Mouse (Mus musculus) c-Kit-positive CD71-positive TER-119-negative erythroid progenitor cells, embryonic 14.5 days (primary cell): ENCODE results near the gene Gm26661.

Source experiments
- DNase-seq: peaks from one replicate; pipeline ENCODE4 v3.0.0-alpha.2; 2013; ENCODE audit warnings: low read depth

The Gm26661 gene

GRCm38 (mm10) chr14:7791532-7792159 is at the start of gene Gm26661:
Gene Gm26661 (plus strand): TSS chr14:7791587.
- DNase-seq, result no peak

GRCm38 (mm10) chr14:7748944-7749763 is 42.2 kb upstream of the Gm26661 start:
- DNase-seq, result peak; percentile 28

GRCm38 (mm10) chr14:7749764-7750089 is 41.7 kb upstream of the Gm26661 start:
- DNase-seq, result no peak

GRCm38 (mm10) chr14:7765569-7766314 is 25.6 kb upstream of the Gm26661 start:
- peak; percentile 73 for DNase-seq

GRCm38 (mm10) chr14:7773714-7774389 is 17.5 kb upstream of the Gm26661 start:
- peak; percentile 17 for DNase-seq

- no peak for DNase-seq
Observed at GRCm38 (mm10) chr14:7786073-7786472, 5.3 kb upstream of the Gm26661 start.

- no peak for DNase-seq
Observed at GRCm38 (mm10) chr14:7789266-7790030, 1.9 kb upstream of the Gm26661 start.

- no peak for DNase-seq
Observed at GRCm38 (mm10) chr14:7791061-7791531, 291 bp upstream of the Gm26661 start.

GRCm38 (mm10) chr14:7795961-7796360 is 4.6 kb downstream of the Gm26661 start:
- DNase-seq, result no peak

GRCm38 (mm10) chr14:7800611-7801010 is 9.2 kb downstream of the Gm26661 start:
- DNase-seq, result no peak

- no peak for DNase-seq
Observed at GRCm38 (mm10) chr14:7801831-7802230, 10.4 kb downstream of the Gm26661 start.

- no peak for DNase-seq
Observed at GRCm38 (mm10) chr14:7803874-7804557, 12.6 kb downstream of the Gm26661 start.

GRCm38 (mm10) chr14:7804558-7804905 is 13.1 kb downstream of the Gm26661 start:
- DNase-seq, result no peak

- no peak for DNase-seq
Observed at GRCm38 (mm10) chr14:7807711-7808110, 16.3 kb downstream of the Gm26661 start.

GRCm38 (mm10) chr14:7808501-7808981 is 17.2 kb downstream of the Gm26661 start:
- DNase-seq, result no peak

- no peak for DNase-seq
Observed at GRCm38 (mm10) chr14:7809043-7809955, 17.9 kb downstream of the Gm26661 start.

GRCm38 (mm10) chr14:7817770-7818462 is 26.5 kb downstream of the Gm26661 start, which contains the start of gene Flnb:
Gene Flnb (plus strand): TSS chr14:7817957.
- DNase-seq, result peak; percentile 80

GRCm38 (mm10) chr14:7818463-7819121 is 27.2 kb downstream of the Gm26661 start:
- no peak for DNase-seq
